Mouse (Mus musculus): ENCODE data around the gene Uqcc3.
"Not testable (repeated sequence)": the region's sequence is repeated elsewhere in the genome, so short reads cannot be mapped to it uniquely, and the experiment has no call there.

Uqcc3 gene

DNA sequence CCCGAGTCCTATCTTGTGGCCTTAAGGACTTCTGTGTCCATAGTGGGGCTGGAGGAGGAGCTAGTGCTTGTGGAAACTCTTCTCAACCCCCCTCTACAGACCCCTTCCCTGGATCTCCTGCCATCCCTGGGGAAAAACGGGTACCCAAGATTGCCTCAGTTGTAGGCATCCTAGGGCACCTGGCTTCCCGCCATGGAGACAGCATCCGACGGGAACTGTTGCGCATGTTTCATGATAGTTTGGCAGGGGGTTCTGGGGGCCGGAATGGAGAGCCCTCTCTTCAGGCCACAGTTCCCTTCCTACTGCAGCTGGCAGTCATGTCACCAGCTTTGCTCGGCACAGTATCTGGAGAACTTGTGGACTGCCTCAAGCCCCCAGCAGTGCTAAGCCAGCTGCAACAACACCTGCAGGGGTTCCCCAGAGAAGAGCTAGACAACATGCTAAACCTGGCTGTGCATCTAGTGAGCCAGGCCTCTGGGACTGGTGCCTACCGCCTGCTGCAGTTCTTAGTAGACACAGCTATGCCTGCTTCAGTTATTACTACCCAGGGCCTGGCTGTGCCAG is 14.8 kb upstream of the Uqcc3 start:
- DNase-seq (ENCODE audit: low spot score in 2 of 2) = no peak

DNA sequence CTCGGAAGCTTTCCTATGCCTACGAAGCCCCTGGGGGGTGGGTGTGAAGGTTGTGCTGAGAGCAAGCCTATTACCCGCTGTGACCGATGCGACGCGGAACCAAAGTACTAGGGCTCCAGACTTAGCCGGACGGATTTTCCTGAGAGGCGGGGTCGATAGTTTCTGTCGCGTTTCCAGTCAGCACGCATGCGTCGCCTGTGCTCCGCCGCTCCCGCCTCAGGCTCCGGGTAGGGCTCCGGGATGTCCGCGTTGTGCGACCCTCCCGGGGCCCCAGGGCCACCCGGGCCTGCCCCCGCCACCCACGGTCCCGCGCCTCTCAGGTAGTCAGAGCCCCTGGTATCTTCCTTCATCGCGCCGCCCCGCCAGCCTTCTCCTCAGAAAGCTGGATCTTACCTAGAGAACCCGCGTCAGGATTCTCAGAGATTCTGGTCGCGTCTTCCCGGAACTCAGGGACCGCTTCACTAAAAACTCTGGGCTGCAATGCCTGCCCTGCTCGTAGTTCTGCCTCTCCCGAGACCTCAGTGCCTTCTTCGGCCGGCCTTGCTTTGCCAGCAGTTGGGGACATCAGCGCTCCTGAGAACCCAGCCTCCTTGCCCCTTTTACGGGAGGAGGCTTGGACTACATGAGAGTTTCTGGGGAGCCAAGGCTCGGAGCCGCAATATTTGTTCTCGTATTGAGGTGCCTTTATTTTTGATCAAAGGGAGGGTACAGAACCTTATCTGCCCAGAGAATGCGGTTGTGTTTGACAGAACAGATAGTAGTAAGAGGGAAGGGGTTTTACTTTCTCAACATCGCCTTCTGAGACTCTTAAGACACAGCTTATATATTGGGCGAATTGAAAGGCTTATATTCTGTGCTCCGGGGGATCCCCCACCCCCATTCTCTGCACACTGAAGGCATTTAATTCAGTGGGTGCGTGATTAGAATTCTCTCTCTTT is 12.4 kb upstream of the Uqcc3 start, which contains the start of gene Ints5:
Gene Ints5, plus strand, starts transcription at position 177 of the 938 bp plus-strand sequence.
- peak; percentile 76 to 77 for DNase-seq (ENCODE audit: low spot score in 2 of 2)

DNA sequence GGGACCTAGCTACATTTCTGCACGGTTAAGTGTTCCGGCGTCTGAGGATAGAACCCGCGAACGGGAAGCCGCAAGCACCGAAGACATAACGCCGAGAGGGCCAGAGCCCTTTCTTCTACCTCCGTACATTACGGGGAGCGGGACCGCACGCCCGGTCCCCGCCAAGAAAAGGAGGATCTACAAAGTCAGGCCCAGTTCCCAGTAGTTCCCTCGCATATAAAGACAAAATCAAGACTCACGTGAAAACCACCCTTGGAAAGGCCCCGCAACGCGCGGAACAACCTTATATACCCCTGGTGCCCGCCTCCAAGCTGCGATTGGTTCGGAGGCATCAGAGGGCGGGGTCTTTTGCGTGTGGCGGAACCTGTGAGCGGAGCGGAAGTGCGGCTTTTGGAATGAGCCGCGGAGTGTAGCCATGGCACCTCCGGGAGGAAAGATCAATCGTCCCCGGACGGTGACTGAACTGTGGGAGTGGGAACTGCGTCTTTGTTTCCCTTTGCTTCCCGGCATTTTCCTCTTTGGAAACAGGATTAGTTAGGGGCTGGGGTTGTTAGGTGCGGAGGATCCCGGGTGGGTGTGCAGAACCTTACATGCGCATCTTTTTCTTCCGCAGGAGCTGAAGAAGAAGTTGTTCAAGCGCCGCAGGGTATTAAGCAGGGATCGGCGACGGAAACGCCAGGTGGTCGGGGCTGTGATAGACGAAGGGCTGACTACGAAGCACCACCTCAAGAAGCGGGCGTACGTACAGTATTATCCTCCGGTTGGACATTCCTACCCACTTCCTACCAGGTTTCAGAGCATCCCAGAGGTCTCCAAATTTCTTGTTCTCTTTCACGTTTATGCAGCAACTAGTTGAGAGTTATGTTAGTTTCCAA is 8.0 kb upstream of the Uqcc3 start, which contains the start of the genes 1810009A15Rik and Gm49416:
Gene 1810009A15Rik, plus strand, starts transcription at position 343 of the 875 bp plus-strand sequence.
Gene Gm49416, plus strand, starts transcription at position 416 of the 875 bp plus-strand sequence.
- peak; percentile 91 to 93 for DNase-seq (ENCODE audit: low spot score in 2 of 2)

DNA sequence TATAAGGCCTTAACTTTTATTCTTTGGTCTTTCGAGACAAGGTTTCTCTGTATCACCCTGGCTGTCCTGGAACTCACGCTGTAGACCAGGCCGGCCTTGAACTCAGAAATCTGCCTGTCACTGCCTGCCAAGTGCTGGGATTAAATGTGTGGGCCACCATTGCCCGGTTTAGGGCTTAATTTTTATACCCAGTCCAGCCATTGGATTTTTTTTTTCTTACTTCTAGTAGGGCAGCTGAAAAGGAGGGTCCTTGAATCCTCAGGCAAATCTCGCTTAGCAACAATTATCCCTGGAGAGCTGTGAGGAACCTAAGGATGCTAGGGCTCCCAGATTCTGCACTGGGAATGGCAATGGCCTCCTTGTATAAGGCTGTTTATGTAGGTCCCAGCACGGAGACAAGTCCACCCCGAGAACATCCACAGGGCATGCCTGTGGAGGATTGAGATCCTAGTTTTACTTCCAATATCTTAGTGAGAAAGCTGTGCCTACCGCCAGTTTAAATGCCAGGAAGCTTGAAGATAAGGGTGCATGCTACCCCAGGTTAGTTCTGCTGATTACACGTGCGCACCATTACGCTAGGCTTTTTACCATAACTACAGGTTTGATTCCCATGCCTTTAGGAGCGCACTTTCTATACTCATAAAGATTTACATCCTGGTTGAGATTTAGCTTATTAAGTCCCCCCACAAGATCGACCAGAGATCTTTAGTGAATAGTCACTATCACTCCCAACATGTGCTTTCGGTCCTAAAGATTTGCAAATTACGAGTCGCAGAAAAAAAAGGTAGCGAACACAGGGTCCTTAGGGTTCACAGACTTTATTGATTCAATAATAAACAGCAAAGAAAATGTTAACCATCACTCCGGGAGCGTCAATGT is 7.1 kb upstream of the Uqcc3 start:
- DNase-seq (ENCODE audit: low spot score in 2 of 2) = no peak

DNA sequence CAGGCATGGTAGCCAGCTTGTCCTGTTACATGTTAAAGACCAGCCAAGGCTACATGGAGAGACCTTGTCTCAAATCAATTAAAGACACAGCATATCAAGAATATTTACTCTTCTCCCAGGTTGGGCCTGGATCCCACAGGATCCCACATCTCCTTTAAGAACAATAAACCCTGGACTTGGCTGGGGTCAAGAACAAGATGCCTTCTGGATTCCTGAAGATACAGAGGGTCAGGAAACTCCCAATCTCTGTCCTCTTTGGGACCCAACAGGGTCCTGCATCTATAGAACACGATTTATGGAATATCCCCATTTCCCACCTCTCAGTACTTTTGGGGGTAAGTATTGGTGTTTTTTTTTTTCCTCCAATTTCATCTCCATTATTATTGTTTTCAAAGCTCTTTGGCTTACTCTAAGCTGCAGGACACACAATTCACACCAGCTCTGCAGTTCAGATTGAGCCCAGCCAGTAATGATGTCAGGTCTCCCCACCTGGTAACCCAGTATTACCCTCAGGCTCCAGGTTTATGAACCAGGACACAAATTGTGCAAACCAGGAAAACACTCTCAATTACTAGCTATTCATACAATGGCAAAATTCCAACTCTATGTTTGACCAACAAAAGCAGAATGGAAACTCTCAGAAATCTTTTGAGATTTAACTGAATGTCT is 6.3 kb upstream of the Uqcc3 start:
- DNase-seq (ENCODE audit: low spot score in 2 of 2) = no peak

DNA sequence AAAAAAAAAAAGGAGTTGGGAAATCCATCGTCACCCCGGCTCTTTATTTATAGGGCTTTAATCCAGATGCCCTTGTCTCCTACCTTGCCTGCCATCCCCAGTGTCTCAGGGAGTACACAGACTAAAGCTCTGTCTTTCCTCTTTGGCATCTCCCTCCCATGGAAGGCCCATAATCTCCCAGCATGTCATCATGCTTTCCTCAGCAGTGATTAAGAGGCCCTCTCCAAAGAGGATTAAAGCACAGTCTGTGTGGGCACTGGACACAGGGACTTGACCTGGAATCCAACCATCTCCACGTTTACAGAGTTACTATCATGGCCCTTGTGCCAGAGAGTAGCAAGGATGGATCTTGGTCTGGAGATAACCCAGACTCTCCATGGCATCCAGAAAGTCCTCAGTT is 2.9 kb upstream of the Uqcc3 start, which contains the start of the genes Lbhd1 and Gm49403:
Gene Lbhd1, plus strand, starts transcription at position 117 of the 400 bp plus-strand sequence.
Gene Gm49403, plus strand, starts transcription at position 315 of the 400 bp plus-strand sequence.
- no peak for DNase-seq (ENCODE audit: low spot score in 2 of 2)

DNA sequence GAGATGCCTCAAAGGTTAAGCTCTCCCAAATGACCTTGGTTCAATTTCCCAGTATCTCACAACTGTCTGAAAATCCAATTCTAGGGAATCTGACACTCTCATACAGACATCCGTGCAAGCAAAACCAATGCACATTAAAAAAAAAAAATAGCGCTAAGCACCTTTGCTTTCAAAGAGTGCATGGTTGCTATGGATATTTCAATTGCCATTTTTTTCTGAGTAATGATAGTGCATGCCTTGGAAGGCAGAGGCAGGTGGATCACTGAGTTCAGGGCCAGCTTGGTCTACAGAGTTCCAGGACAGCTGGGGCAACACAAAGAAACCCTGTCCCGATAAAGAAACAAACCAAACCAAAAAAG is 290 bp upstream of the Uqcc3 start:
- DNase-seq (ENCODE audit: low spot score in 2 of 2) = no peak

DNA sequence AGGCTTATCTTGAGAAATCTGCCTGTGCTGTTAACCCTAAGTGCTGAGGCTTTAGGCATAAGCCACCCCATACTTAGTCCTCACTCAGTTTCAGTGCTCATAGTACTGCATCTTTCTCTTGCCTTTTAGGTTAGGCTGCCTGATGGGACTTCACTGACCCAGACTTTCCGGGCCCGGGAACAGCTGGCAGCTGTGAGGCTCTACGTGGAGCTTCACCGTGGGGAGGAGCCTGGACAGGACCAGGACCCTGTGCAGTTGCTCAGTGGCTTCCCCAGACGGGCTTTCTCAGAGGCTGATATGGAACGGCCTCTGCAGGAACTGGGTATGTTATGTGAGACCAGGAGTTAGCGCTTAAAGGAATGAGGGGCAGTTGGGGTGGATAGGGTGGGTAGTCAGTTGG is 5.7 kb downstream of the Uqcc3 start:
- DNase-seq (ENCODE audit: low spot score in 2 of 2) = no peak

DNA sequence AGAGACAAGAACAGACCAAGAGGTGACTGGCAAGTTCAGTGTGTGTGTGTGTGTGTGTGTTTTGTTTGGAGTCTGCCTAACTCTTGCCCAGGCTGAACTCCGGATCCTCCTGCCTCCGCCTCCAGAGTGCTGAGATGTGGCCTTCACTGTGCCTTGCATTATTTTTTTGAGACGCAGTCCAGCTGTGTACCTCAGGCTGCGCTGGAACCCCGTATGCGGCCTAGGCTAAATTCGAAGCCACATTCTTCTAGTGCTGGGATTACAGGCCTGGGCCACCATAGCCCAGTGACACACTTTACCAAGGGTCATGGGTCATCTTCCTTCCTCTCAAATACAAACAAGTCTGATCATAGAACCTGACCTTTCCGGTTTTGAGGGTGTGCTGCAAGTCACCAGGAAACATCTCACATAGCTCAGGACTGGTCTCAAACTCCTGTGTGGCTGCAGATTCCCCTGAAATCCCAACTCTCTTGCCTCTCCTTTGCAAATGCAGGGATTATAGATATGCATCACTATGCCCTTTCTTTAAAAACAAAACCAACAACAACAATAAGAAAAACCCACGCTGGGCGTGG is 8.4 kb downstream of the Uqcc3 start:
- no peak for DNase-seq (ENCODE audit: low spot score in 2 of 2)

DNA sequence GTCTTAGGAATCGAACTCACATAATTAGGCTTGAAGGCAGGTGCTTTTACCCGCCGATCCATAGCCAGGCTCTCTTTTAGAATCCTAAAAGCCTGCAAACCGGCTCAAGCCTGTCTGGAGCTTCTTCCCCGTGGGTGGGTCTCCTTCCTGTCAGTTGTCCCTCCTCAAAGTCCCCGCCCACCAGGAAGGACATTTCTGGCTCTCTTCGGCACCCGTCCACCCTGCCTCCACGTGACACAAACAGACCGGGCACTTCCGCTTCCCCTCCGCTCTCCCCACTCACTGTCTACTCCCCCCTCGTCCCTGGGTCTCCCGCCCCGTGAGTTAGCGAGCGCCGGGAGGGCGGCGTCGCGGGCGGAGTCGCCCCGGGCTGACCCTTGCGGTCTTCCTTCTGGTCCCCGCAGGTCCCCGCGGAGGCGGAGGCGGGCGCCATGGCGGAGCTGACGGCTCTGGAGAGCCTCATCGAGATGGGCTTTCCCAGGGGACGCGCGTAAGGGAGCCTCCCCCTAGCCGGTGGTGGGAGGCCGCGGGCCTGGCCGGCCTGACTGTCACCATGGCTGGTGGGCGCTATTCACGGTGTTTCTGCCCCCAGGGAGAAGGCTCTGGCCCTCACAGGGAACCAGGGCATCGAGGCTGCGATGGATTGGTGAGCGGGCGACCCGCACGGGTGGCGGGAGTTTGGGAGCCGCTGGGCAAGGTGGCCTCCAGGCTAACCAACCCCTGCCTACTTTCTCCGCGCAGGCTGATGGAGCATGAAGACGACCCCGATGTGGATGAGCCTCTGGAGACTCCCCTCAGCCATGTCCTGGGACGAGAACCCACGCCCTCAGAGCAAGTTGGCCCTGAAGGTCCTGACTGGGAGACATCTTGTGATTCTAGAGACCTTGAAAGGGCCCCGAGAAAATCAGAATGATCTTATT is 9.2 kb downstream of the Uqcc3 start, which contains the start of gene Ubxn1:
Gene Ubxn1, plus strand, starts transcription at position 230 of the 920 bp plus-strand sequence.
- DNase-seq (ENCODE audit: low spot score in 2 of 2) = peak; percentile 96 to 97

DNA sequence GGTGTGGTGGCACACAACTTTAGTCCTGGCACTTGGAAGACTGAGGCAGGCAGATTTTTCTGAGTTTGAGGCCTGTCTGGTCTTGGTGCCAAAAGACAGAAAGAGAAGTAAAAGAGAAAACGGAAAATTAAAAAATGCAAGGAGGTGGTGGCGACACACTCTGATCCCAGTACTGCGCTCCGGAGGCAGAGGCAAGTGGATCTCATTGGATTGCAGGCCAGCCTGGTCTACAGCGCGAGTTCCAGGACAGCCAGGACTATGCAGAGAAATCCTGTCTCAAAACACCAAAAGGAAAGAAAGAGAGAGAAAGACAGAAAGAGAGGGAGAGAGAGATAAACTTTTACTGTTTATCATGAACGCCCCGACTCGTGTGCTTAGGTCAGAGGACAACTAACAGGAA is 9.9 kb downstream of the Uqcc3 start:
- no peak for DNase-seq (ENCODE audit: low spot score in 2 of 2)

DNA sequence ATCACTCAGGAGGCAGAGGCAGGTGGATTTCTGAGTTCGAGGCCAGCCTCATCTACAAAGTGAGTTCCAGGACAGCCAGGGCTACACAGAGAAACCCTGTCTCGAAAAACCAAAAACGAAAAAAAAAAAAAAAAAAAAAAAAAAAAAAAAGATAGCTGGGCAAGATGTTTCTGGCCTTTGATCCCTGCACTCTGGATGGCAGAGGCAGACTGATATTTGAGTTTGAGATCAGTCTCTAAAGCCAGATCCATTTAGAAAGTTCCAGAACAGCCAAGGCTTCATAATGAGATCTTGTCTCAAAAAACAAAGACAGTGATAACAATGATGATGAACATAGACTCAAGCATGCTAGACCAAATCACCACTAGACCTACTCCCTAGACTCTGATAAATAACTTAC is 10.3 kb downstream of the Uqcc3 start:
- DNase-seq (ENCODE audit: low spot score in 2 of 2) = not testable (repeated sequence)

DNA sequence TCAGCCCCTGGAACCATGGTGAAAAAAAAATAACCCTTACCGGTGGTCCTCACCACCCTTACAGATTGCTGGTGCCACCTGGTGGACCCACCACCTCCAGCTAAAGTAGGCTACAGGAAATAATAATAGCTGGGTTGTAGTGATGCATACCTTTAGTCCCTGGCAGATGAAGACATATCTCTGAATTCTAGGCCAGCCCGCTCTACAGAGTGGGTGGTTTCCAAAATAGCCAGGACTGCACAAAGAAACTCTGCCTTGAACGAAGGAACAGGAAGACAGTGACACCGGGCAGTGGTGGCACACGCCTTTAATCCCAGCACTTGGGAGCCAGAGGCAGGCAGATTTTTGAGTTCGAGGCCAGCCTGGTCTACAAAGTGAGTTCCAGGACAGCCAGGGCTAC is 16.5 kb downstream of the Uqcc3 start:
- DNase-seq (ENCODE audit: low spot score in 2 of 2) = peak in 1 of 2 experiments; percentile 41

DNA sequence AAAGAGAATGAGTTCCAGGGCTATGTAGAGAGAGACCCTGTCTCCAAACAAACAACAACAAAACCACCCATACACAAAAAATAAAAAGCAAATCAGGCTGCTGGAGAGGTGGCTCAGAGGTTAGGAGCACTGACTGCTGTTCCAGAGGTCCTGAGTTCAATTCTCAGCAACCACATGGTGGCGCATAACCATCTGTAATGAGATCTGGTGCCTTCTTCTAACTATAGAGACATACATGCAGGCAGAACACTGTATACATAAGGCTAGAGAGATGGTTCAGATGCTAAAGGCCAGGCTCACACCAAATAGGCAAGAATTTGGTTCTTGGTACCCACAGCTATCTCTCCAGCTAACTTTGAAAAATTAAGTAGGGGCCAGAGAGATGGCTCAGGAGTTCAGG is 21.7 kb downstream of the Uqcc3 start:
- no peak for DNase-seq (ENCODE audit: low spot score in 2 of 2)

DNA sequence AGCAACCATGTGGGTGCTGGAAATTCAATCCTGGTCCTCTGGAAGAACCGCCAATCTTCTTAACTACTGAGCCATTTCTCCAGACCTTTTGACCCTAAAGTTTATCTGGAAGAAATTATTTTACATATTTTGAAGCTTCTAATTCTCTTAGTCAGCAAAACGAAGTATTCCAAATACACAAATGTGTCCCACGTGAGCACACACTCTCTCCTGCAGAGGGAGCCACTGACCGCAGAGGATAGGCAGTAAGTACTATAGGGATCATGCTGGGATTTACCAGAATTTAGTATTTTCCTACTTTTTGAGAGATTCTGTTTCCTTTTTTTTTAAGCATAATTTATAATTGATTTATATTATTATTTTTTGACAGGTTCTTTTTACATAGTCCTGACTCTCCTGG is 23.0 kb downstream of the Uqcc3 start:
- no peak for DNase-seq (ENCODE audit: low spot score in 2 of 2)

DNA sequence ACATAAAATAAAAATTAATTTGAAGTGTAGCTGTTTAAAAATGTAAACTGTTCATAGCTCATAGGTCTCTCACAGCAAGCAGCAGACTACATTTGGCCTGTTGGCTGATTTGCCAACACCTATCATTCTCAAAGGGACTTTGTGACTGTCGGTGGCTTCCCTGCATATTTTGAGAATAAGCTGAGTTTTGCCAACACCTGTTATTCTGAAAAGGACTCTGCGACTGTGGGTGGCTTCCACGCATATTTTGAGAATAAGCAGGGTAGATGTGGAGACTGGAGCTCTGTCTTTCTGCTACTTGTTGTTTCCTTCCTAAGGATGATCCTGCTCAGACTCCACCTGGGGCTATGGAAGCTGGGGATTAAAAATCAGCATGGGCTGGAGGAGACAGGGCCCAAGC is 27.6 kb downstream of the Uqcc3 start:
- no peak for DNase-seq (ENCODE audit: low spot score in 2 of 2)

DNA sequence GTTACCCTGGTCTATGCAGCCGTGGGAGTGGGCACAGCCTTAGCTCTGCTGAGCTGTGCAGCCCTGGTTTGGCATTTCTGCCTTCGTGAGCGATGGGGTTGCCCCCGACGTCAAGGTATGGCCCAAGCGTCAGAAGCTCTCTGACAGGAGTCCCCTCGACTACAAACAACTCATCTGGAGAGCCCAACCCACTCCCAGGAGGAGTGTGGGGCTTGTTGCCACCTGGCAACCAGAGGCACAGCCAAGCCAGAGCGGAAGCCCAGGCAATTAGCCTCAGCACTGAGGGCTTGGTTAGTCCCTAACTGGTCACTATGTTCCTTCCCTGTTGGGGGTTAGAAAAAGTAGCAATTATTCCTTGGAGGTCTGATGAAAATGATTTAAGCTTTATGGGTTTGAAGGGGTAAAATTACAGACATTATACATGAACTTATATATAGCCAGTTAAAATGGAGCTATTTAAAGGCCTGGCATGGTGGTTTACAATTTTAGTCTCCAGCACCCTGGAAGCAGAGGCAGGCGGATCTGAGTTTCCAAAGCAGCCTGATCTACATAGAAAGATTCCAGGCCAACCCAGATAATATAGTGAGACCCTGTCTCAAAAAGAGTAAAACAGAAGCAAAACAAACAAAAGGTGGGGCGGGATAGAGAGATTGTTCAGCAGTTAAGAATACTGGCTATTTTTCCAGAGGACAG is 28.3 kb downstream of the Uqcc3 start:
- DNase-seq (ENCODE audit: low spot score in 2 of 2) = no peak

DNA sequence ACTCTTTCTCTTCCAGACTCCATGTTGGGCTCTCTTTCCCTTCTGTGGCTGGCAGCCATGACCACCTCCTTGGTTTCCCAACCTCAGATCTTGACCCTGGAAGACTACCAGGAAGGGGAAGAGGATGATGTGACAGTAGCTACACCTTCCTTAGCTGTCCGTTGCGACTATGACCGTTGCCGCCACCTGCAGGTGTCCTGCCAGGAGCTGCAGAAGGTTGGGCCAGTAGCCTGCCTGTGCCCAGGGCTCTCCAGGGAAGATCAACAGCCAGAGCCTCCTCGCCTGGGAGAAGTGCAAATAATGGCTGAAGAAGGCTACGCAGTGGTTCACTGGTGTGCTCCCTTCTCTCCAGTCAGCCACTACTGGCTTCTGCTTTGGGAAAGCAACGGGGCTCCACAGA is 29.1 kb downstream of the Uqcc3 start:
- no peak for DNase-seq (ENCODE audit: low spot score in 2 of 2)
